Mouse (Mus musculus): ENCODE data around the gene Rbm12b1. TPM values are rescaled to one million over a fixed set of nuclear protein-coding genes. Genes with fewer than 3 reads are reported as not detected.
A peak's percentile ranks its signal among the peaks of the same experiment; 100 is the strongest.
"Not testable (repeated sequence)": the region's sequence is repeated elsewhere in the genome, so short reads cannot be mapped to it uniquely, and the experiment has no call there.

The Rbm12b1 gene
- polyA plus RNA-seq (2014; fragmentation: Nextera tagmentation; extraction: Ambion mirVana): 8.8 and 10.3 TPM in 2 replicates

DNA sequence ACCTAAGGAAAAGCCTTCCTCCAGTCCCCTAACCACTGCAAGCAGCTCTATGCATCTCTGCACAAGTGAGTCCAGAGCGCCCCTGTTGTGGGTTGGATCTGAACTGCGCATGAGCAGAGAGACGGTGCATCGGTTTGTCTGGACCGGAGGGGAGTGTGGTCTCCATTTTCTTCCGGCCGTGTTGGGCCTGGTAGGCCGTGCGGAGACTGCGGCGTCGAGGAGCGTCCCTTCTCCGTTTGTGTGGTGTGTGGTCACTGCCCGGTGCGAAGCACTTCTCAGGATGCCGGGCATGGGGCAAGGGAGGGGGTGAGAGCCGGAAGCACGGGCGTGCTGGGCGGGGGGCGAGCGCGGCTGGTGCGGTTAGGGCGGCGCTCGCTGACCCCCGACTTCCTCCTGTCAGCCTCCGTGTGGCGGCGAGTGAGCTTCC is at the start of gene Rbm12b1:
Rbm12b1 (plus strand) TSS at position 124 of the 427 bp plus-strand sequence.
- ATAC-seq (ENCODE audit: low FRiP score) (peak; percentile 99), DNase-seq (ENCODE audit: low spot score) (peak; percentile 82)
- Histone ChIP-seq H3K27ac (ENCODE audit: low read depth, low read length) (0 out of 2 replicates have a peak within 1 kb of the TSS, but pooled peaks have one; percentile 24), H3K4me3 (ENCODE audit: low read depth, low read length) (peak within 1 kb of the TSS; percentile 35), H3K4me2 (replicated peaks; ENCODE audit: low read depth, low read length) (peak within 1 kb of the TSS; percentile 23; the same call in 1 of the 2 replicates), H3K9ac (ENCODE audit: low read depth, low read length) (peak within 1 kb of the TSS; percentile 31; the same call in 1 of the 2 replicates)
- 7% methylated on average over 17 of the region's 32 CpGs for WGBS
- H3K36me3 ChIP-seq (ENCODE audit: control insufficient read depth, insufficient read depth, low read length); H3K4me1 ChIP-seq (replicated peaks; ENCODE audit: control insufficient read depth, insufficient read depth, low read length); H3K27me3 ChIP-seq (ENCODE audit: control insufficient read depth, insufficient read depth, low read length); H3K9me3 ChIP-seq (ENCODE audit: control insufficient read depth, low read length): not testable (repeated sequence)

- Histone ChIP-seq H3K4me3 (ENCODE audit: low read depth, low read length) (peak overlapping the region; percentile 32), H3K4me2 (replicated peaks; ENCODE audit: low read depth, low read length) (peak overlapping the region; percentile 23; the same call in 1 of the 2 replicates), H3K9ac (ENCODE audit: low read depth, low read length) (peak overlapping the region; percentile 31; the same call in 1 of the 2 replicates)
- ATAC-seq (ENCODE audit: low FRiP score): peak; percentile 92
- DNase-seq (ENCODE audit: low spot score): peak; percentile 28
- not testable (repeated sequence) for H3K27ac ChIP-seq (ENCODE audit: low read depth, low read length); H3K36me3 ChIP-seq (ENCODE audit: control insufficient read depth, insufficient read depth, low read length); H3K27me3 ChIP-seq (ENCODE audit: control insufficient read depth, insufficient read depth, low read length); H3K4me1 ChIP-seq (replicated peaks; ENCODE audit: control insufficient read depth, insufficient read depth, low read length); H3K9me3 ChIP-seq (ENCODE audit: control insufficient read depth, low read length)
- 14% methylated on average over 20 of the region's 40 CpGs for whole genome bisulfite sequencing
Observed at GRCm38 (mm10) chr4:12140592-12141062, 563 bp downstream of the Rbm12b1 start.

GRCm38 (mm10) chr4:12141516-12141915 is 1.5 kb downstream of the Rbm12b1 start:
- H3K36me3 ChIP-seq (ENCODE audit: control insufficient read depth, insufficient read depth, low read length); DNase-seq (ENCODE audit: low spot score); H3K4me2 ChIP-seq (replicated peaks; ENCODE audit: low read depth, low read length); H3K4me3 ChIP-seq (ENCODE audit: low read depth, low read length); H3K9ac ChIP-seq (ENCODE audit: low read depth, low read length); H3K9me3 ChIP-seq (ENCODE audit: control insufficient read depth, low read length); H3K27me3 ChIP-seq (ENCODE audit: control insufficient read depth, insufficient read depth, low read length); H3K4me1 ChIP-seq (replicated peaks; ENCODE audit: control insufficient read depth, insufficient read depth, low read length); H3K27ac ChIP-seq (ENCODE audit: low read depth, low read length); ATAC-seq (ENCODE audit: low FRiP score): not testable (repeated sequence)
- WGBS: 93% methylated on average over 6 of the region's 7 CpGs

DNA sequence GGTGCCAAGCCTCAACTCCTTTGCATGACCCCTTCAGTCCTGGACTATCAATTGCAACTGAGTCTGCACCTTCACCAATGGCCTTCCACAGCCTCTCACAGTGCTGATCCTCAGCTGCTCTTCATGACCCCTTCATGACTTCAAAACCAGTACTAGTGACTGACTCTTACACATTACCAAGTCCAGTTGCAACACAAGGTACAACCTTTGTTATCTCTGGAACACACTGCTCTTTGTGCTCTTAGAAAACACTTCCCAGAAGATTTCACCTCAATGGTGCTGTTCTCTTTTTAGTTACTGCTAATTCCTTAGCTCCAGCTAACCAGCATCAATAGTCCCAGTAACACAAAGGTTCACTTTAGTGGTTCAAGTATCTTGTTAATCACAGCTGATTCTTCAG is 7.6 kb downstream of the Rbm12b1 start:
- no peak overlapping the region for H3K4me2 ChIP-seq (replicated peaks; ENCODE audit: low read depth, low read length)
- no peak overlapping the region for H3K9ac ChIP-seq (ENCODE audit: low read depth, low read length)
- H3K27ac ChIP-seq (ENCODE audit: low read depth, low read length): no peak overlapping the region
- no peaks in the 10 kb centered on the region for H3K27me3 ChIP-seq (ENCODE audit: control insufficient read depth, insufficient read depth, low read length)
- H3K4me3 ChIP-seq (ENCODE audit: low read depth, low read length): no peak overlapping the region
- no peak for ATAC-seq (ENCODE audit: low FRiP score)
- H3K4me1 ChIP-seq (replicated peaks; ENCODE audit: control insufficient read depth, insufficient read depth, low read length): no peaks in the 10 kb centered on the region
- DNase-seq (ENCODE audit: low spot score): no peak
- no peaks in the 10 kb centered on the region for H3K9me3 ChIP-seq (ENCODE audit: control insufficient read depth, low read length)
- peaks cover 3% of the 10 kb centered on the region; the same call in 1 of the 2 replicates for H3K36me3 ChIP-seq (ENCODE audit: control insufficient read depth, insufficient read depth, low read length)

DNA sequence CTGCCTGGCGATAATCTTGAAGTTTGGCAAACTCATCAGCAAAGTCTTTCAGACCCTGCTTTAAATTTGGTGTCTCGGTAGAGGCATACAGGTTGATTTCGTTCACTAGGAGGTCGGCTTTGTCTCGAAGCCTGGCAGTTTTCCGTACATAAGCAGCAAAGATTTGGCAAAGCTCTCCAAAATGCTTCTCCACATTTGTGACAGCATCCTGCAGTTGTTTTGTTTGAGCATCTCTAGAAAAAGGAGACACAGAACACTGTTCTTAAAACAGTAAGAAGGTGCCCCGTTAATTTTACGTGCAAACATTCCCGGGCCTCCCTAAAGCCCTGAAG is 30.9 kb downstream of the Rbm12b1 start:
- H3K9ac ChIP-seq (ENCODE audit: low read depth, low read length): peak overlapping the region; percentile 84
- H3K9me3 ChIP-seq (ENCODE audit: control insufficient read depth, low read length): no peaks in the 10 kb centered on the region
- ATAC-seq (ENCODE audit: low FRiP score) (no peak), DNase-seq (ENCODE audit: low spot score) (no peak)
- peak overlapping the region; percentile 81 for H3K4me3 ChIP-seq (ENCODE audit: low read depth, low read length)
- H3K4me2 ChIP-seq (replicated peaks; ENCODE audit: low read depth, low read length): peak overlapping the region; percentile 78
- H3K4me1 ChIP-seq (replicated peaks; ENCODE audit: control insufficient read depth, insufficient read depth, low read length): 0 out of 2 replicates have a peak, but pooled peaks cover 4% of the 10 kb centered on the region
- no peaks in the 10 kb centered on the region for H3K27me3 ChIP-seq (ENCODE audit: control insufficient read depth, insufficient read depth, low read length)
- WGBS: 15% methylated on average over 9 of the region's 9 CpGs
- peak overlapping the region; percentile 86 for H3K27ac ChIP-seq (ENCODE audit: low read depth, low read length)
- H3K36me3 ChIP-seq (ENCODE audit: control insufficient read depth, insufficient read depth, low read length): no peaks in the 10 kb centered on the region

DNA sequence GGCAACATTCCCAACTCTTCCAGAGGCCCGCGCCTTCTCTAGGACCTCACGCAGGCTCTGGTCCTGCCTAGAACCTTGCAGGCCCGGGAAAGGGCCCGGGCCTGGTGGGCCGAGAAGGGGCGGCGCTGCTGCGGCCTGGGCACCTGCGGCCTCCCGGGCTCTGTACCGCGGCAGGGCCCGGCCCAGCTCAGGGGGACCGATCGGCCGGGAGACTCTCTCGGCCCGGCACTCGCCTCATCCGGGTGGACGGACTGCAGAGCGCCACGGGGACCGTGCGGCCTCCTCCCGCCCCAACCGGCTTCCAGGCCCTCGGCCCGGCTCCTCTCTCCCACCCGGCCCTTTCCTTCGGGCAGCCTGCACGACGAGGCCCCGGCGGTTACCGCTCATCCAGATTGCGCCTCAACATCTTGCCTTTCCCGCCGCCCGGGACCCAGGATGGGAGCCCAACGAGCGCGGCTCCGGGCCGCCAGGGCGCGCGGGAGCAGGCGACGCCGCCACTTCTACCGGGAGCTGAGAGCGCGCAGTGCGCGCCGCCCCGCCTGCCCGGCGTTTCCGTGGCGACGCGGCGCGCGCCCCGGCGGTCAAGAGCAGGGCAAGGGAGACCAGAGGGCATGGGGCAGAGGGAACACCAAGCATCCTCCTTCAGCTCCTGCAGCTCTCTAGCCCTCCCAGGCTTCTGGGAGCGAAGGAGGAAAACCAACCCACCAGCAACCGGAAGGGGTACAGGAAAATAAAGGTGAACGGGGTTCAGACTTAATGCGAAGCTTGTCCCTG is 31.4 kb downstream of the Rbm12b1 start, which contains the start of gene Fam92a:
Fam92a (minus strand) TSS at position 698 of the 774 bp plus-strand sequence.
- DNase-seq (ENCODE audit: low spot score) (peak; percentile 87), ATAC-seq (ENCODE audit: low FRiP score) (peak; percentile 95)
- Histone ChIP-seq H3K4me3 (ENCODE audit: low read depth, low read length) (peak within 1 kb of the TSS; percentile 81), H3K9me3 (ENCODE audit: control insufficient read depth, low read length) (no peaks in the 10 kb centered on the region), H3K4me1 (replicated peaks; ENCODE audit: control insufficient read depth, insufficient read depth, low read length) (0 out of 2 replicates have a peak, but pooled peaks cover 4% of the 10 kb centered on the region), H3K36me3 (ENCODE audit: control insufficient read depth, insufficient read depth, low read length) (no peaks in the 10 kb centered on the region), H3K27ac (ENCODE audit: low read depth, low read length) (peak within 1 kb of the TSS; percentile 86), H3K27me3 (ENCODE audit: control insufficient read depth, insufficient read depth, low read length) (no peaks in the 10 kb centered on the region), H3K9ac (ENCODE audit: low read depth, low read length) (peak within 1 kb of the TSS; percentile 84), H3K4me2 (replicated peaks; ENCODE audit: low read depth, low read length) (peak within 1 kb of the TSS; percentile 78)
- under 1% methylated on average over 65 of the region's 74 CpGs for WGBS

GRCm38 (mm10) chr4:12178992-12179391 is 38.9 kb downstream of the Rbm12b1 start:
- Histone ChIP-seq H3K9me3 (ENCODE audit: control insufficient read depth, low read length) (no peaks in the 10 kb centered on the region), H3K27ac (ENCODE audit: low read depth, low read length) (no peak overlapping the region), H3K4me2 (replicated peaks; ENCODE audit: low read depth, low read length) (no peak overlapping the region), H3K9ac (ENCODE audit: low read depth, low read length) (no peak overlapping the region), H3K4me1 (replicated peaks; ENCODE audit: control insufficient read depth, insufficient read depth, low read length) (no peaks in the 10 kb centered on the region), H3K36me3 (ENCODE audit: control insufficient read depth, insufficient read depth, low read length) (no peaks in the 10 kb centered on the region), H3K4me3 (ENCODE audit: low read depth, low read length) (no peak overlapping the region), H3K27me3 (ENCODE audit: control insufficient read depth, insufficient read depth, low read length) (no peaks in the 10 kb centered on the region)
- DNase-seq (ENCODE audit: low spot score) (no peak), ATAC-seq (ENCODE audit: low FRiP score) (no peak)
- WGBS: 89% methylated on average over 10 of the region's 10 CpGs
